Mouse (Mus musculus): ENCODE data around the gene Btg4. TPM values are rescaled to one million over a fixed set of nuclear protein-coding genes. Genes with fewer than 3 reads are reported as not detected.

Gene Btg4
- polyA plus RNA-seq, 1 experiment from 2014 or later = 0.39 TPM

DNA sequence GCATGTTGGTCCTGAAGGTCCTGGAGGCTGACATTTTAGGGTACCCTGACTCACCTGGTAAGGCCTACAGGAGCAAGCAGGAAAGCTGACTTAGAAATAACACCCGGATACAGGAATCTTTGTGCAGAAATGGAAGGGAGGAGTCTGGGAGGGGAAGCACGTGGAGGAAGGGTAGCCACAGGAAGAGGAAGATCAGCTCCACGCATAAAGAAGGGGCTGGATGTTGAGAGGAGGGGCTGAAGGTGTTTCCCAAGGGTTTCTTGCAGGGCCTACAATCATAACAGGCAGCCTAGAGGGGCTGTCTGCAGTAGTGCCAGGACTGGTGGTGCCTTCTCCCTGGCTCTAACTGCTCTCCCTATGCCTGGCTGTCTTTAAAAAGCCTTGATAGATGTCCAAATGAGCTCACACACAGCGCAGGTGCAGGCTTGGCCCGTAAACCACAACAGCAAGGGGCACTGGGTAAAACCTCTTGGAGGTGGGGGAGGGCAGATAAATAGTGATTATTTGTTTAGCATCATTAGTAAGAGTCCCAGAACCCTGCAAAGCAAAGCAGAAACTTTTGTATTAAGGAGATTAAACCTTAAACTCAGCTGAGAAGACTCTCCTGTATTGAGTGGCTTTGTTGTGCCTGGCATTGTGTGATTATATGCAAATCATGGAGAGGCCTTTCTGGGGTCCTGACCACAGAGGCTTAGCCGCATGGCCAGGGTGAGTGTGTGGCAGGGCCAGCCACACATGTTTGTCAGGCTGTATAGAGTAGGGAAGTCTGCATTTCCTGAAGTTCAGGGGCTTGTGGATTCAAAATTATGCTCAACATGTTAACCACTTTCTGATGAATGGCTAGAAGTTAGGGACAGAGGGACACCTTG lies 104.8 kb downstream of the Btg4 start, which contains the start of gene Gm32742:
Gm32742 (minus strand) TSS at position 206 of the 869 bp plus-strand sequence.
- DNase-seq (ENCODE audit: low spot score) (no peak), ATAC-seq (ENCODE audit: low read depth) (no peak)
- Histone ChIP-seq H3K9me3 (ENCODE audit: control insufficient read depth, low read length) (no peaks in the 10 kb centered on the region), H3K27me3 (replicated peaks; ENCODE audit: control insufficient read depth, insufficient read depth, low read length) (peaks cover 9% of the 10 kb centered on the region; the same call in 1 of the 2 replicates), H3K36me3 (ENCODE audit: control insufficient read depth, insufficient read depth, low read length) (no peaks in the 10 kb centered on the region), H3K4me3 (ENCODE audit: low read depth, low read length) (no peak within 1 kb of the TSS), H3K9ac (ENCODE audit: low read depth, low read length) (no peak within 1 kb of the TSS), H3K4me2 (ENCODE audit: low read depth, low read length) (no peak within 1 kb of the TSS), H3K27ac (replicated peaks; ENCODE audit: low read depth, low read length) (no peak within 1 kb of the TSS), H3K4me1 (ENCODE audit: control insufficient read depth, insufficient read depth, low read length) (peaks cover 5% of the 10 kb centered on the region; the same call in 1 of the 2 replicates)
- WGBS = 47% methylated on average over 6 of the region's 6 CpGs

GRCm38 (mm10) chr9:51167954-51168353 lies 107.3 kb downstream of the Btg4 start:
- Histone ChIP-seq H3K4me2 (ENCODE audit: low read depth, low read length) (no peak overlapping the region), H3K9me3 (ENCODE audit: control insufficient read depth, low read length) (no peaks in the 10 kb centered on the region), H3K27me3 (replicated peaks; ENCODE audit: control insufficient read depth, insufficient read depth, low read length) (no peaks in the 10 kb centered on the region), H3K4me3 (ENCODE audit: low read depth, low read length) (no peak overlapping the region), H3K9ac (ENCODE audit: low read depth, low read length) (no peak overlapping the region), H3K27ac (replicated peaks; ENCODE audit: low read depth, low read length) (no peak overlapping the region), H3K4me1 (ENCODE audit: control insufficient read depth, insufficient read depth, low read length) (peaks cover 5% of the 10 kb centered on the region; the same call in 1 of the 2 replicates), H3K36me3 (ENCODE audit: control insufficient read depth, insufficient read depth, low read length) (no peaks in the 10 kb centered on the region)
- WGBS = 57% methylated on average over 11 of the region's 11 CpGs
- DNase-seq (ENCODE audit: low spot score) = peak; percentile 57
- peak; percentile 75 for ATAC-seq (ENCODE audit: low read depth)

- DNase-seq (ENCODE audit: low spot score) = peak; percentile 76
These were observed 108.0 kb downstream of the Btg4 start for GRCm38 (mm10) chr9:51168698-51169097.

GRCm38 (mm10) chr9:51169133-51169532 lies 108.4 kb downstream of the Btg4 start:
- Histone ChIP-seq H3K36me3 (ENCODE audit: control insufficient read depth, insufficient read depth, low read length) (no peaks in the 10 kb centered on the region), H3K4me3 (ENCODE audit: low read depth, low read length) (no peak overlapping the region), H3K27me3 (replicated peaks; ENCODE audit: control insufficient read depth, insufficient read depth, low read length) (no peaks in the 10 kb centered on the region), H3K9me3 (ENCODE audit: control insufficient read depth, low read length) (no peaks in the 10 kb centered on the region), H3K4me1 (ENCODE audit: control insufficient read depth, insufficient read depth, low read length) (peaks cover 5% of the 10 kb centered on the region; the same call in 1 of the 2 replicates), H3K27ac (replicated peaks; ENCODE audit: low read depth, low read length) (0 out of 2 replicates have a peak overlapping the region, but pooled peaks have one; percentile 36), H3K4me2 (ENCODE audit: low read depth, low read length) (no peak overlapping the region), H3K9ac (ENCODE audit: low read depth, low read length) (no peak overlapping the region)
- DNase-seq (ENCODE audit: low spot score) = no peak
- WGBS = 86% methylated on average over 7 of the region's 7 CpGs
- ATAC-seq (ENCODE audit: low read depth) = no peak

More at GRCm38 (mm10) chr9:51168698-51169097, 108.0 kb downstream of the Btg4 start:
- Histone ChIP-seq H3K4me2 (ENCODE audit: low read depth, low read length) (no peak overlapping the region), H3K4me3 (ENCODE audit: low read depth, low read length) (no peak overlapping the region), H3K9ac (ENCODE audit: low read depth, low read length) (no peak overlapping the region), H3K27me3 (replicated peaks; ENCODE audit: control insufficient read depth, insufficient read depth, low read length) (no peaks in the 10 kb centered on the region), H3K4me1 (ENCODE audit: control insufficient read depth, insufficient read depth, low read length) (peaks cover 5% of the 10 kb centered on the region; the same call in 1 of the 2 replicates), H3K27ac (replicated peaks; ENCODE audit: low read depth, low read length) (0 out of 2 replicates have a peak overlapping the region, but pooled peaks have one; percentile 36), H3K9me3 (ENCODE audit: control insufficient read depth, low read length) (no peaks in the 10 kb centered on the region), H3K36me3 (ENCODE audit: control insufficient read depth, insufficient read depth, low read length) (no peaks in the 10 kb centered on the region)
- 50% methylated on average over 5 of the region's 5 CpGs for WGBS
- ATAC-seq (ENCODE audit: low read depth) = peak; percentile 83

MicroRNAs within 50 kb of the gene (microRNA counts, 519-probe panel; counts per million panel counts)
- microRNA mmu-miR-34b-3p (2,151 counts per million, percentile 26 among the panel's probes with 10 or more counts), microRNA mmu-miR-34b-5p (2,325 counts per million, percentile 40 among the panel's probes with 10 or more counts), microRNA mmu-miR-34c (3,404 counts per million, percentile 80 among the panel's probes with 10 or more counts)

Small RNA genes lying within 50 kb of the gene (microRNA-seq; reads per million reads assigned to microRNA genes)
- gene Mir34b (ENCODE audit: borderline number of aligned reads) (27.7 reads per million, percentile 37 among the genes with 10 or more reads in this experiment), gene Mir34c (ENCODE audit: borderline number of aligned reads) (758 reads per million, percentile 72 among the genes with 10 or more reads in this experiment)

Other genes starting within 250 kb of the Btg4 start
- gene Ppp2r1b, start 215.6 kb upstream of the Btg4 start, polyA plus RNA-seq (2014; fragmentation: Nextera tagmentation; extraction: Ambion mirVana) = 55.7 and 60.0 TPM in 2 replicates
- gene Sik2, start 51.8 kb upstream of the Btg4 start, polyA plus RNA-seq (2014; fragmentation: Nextera tagmentation; extraction: Ambion mirVana) = 13.8 and 15.8 TPM in 2 replicates
- 5.0 and 6.0 TPM in 2 replicates for gene Layn, start 16.2 kb downstream of the Btg4 start, polyA plus RNA-seq (2014; fragmentation: Nextera tagmentation; extraction: Ambion mirVana)
- 0.93 and 5.0 TPM in 2 replicates for gene 4833427G06Rik, start 41.2 kb downstream of the Btg4 start, polyA plus RNA-seq (2014; fragmentation: Nextera tagmentation; extraction: Ambion mirVana)
- 0.07 and 0.08 TPM in 2 replicates for gene Gm32742, start 104.6 kb downstream of the Btg4 start, polyA plus RNA-seq (2014; fragmentation: Nextera tagmentation; extraction: Ambion mirVana)
- gene Pou2af1, start 152.8 kb downstream of the Btg4 start, polyA plus RNA-seq (2014; fragmentation: Nextera tagmentation; extraction: Ambion mirVana) = 0.10 TPM in 1 of 2 replicates, not detected in the other
- 4.0 and 4.3 TPM in 2 replicates for gene Colca2, start 217.7 kb downstream of the Btg4 start, polyA plus RNA-seq (2014; fragmentation: Nextera tagmentation; extraction: Ambion mirVana)